Mouse (Mus musculus) myocyte (in vitro differentiated cells): ENCODE measurements around the gene Cnppd1. TPM values are rescaled to one million over a fixed set of nuclear protein-coding genes. Genes with fewer than 3 reads are reported as not detected.
A peak's percentile ranks its signal among the peaks of the same experiment; 100 is the strongest.

Experiments
- H3K27me3 ChIP-seq: one replicate; pipeline ENCODE4 v1.6.1; 2011; ENCODE audit not compliant: control insufficient read depth, insufficient read depth, insufficient read length
- H3K36me3 ChIP-seq: one replicate; pipeline ENCODE4 v1.6.1; 2011; ENCODE audit not compliant: control insufficient read depth, insufficient read depth
- H3K4me2 ChIP-seq: one replicate; pipeline ENCODE4 v1.6.1; 2011; ENCODE audit warnings: low read depth, control low read depth
- H3K4me3 ChIP-seq: one replicate; pipeline ENCODE4 v1.5.1; 2011; ENCODE audit warnings: mild to moderate bottlenecking, control low read depth, moderate library complexity
- H3K79me2 ChIP-seq: one replicate; pipeline ENCODE4 v1.6.1; 2011; ENCODE audit not compliant: control insufficient read depth, insufficient read depth
- H3ac ChIP-seq: one replicate; pipeline ENCODE4 v1.6.1; 2011; ENCODE audit not compliant: control insufficient read depth, insufficient read length
- E2F4 ChIP-seq: IDR thresholded peaks from one replicate; pipeline ENCODE4 v1.6.1; 2011; ENCODE audit warnings: mild to moderate bottlenecking, control low read depth, moderate library complexity; ENCODE audit not compliant: insufficient read depth
- MAX ChIP-seq: IDR thresholded peaks from one replicate; pipeline ENCODE4 v1.6.1; 2011; ENCODE audit warnings: low read depth, mild to moderate bottlenecking, control low read depth
- MYOD1 ChIP-seq, 3 experiments: IDR thresholded peaks; one replicate each; pipeline ENCODE4 v1.6.1; 2011; ENCODE audit warnings: control low read depth in 2 of 3, low read depth in 2 of 3, mild to moderate bottlenecking in 2 of 3, moderate library complexity in 1 of 3; ENCODE audit not compliant: insufficient read length in 2 of 3, control insufficient read depth in 1 of 3
- MYOG ChIP-seq, 3 experiments: IDR thresholded peaks; one replicate each; pipeline ENCODE4 v1.6.1; 2011; ENCODE audit warnings: control low read depth in 2 of 3, low read depth in 2 of 3, mild to moderate bottlenecking in 2 of 3; ENCODE audit not compliant: insufficient read length in 2 of 3, control insufficient read depth in 1 of 3, insufficient read depth in 1 of 3
- POLR2A ChIP-seq: IDR thresholded peaks from one replicate; pipeline ENCODE4 v1.6.1; 2011; ENCODE audit warnings: low read depth, mild to moderate bottlenecking, control low read depth, moderate library complexity; ENCODE audit not compliant: insufficient read length
- POLR2AphosphoS2 ChIP-seq: IDR thresholded peaks from one replicate; pipeline ENCODE4 v1.6.1; 2011; ENCODE audit warnings: low read depth, control low read depth; ENCODE audit not compliant: insufficient read length
- REST ChIP-seq: IDR thresholded peaks from one replicate; pipeline ENCODE4 v1.6.1; 2011; ENCODE audit warnings: mild to moderate bottlenecking, control low read depth, moderate library complexity; ENCODE audit not compliant: insufficient read depth, insufficient read length
- SRF ChIP-seq: IDR thresholded peaks from one replicate; pipeline ENCODE4 v1.6.1; 2011; ENCODE audit warnings: low read depth; ENCODE audit not compliant: control insufficient read depth, insufficient read length
- TCF12 ChIP-seq: IDR thresholded peaks from one replicate; pipeline ENCODE4 v1.6.1; 2011; ENCODE audit warnings: mild to moderate bottlenecking, control low read depth; ENCODE audit not compliant: poor library complexity, insufficient read depth, severe bottlenecking
- TCF3 ChIP-seq: IDR thresholded peaks from one replicate; pipeline ENCODE4 v1.6.1; 2011; ENCODE audit warnings: low read depth, control low read depth; ENCODE audit not compliant: insufficient read length
- USF1 ChIP-seq: IDR thresholded peaks from one replicate; pipeline ENCODE4 v1.6.1; 2011; ENCODE audit warnings: low read depth, mild to moderate bottlenecking, control low read depth, moderate library complexity
- polyA plus RNA-seq: library from polyadenylated mRNA; unstranded; fragments of >200 nt; fragmentation: generic; extraction: Trizol; gene quantifications from one replicate; pipeline ENCODE4 v1.2.1, GENCODE M21; 2012; ENCODE audit warnings: missing spikeins

Gene Cnppd1
- polyA plus RNA-seq, 1 experiment, result 53.7 TPM

GRCm38 (mm10) chr1:75124346-75125321, 17.9 kb downstream of the Cnppd1 start, which contains the start of gene Nhej1:
Nhej1 (minus strand) TSS chr1:75125200.
- Histone ChIP-seq H3K4me2 (peak within 1 kb of the TSS; percentile 84), H3K79me2 (no peaks in the 10 kb centered on the region), H3K4me3 (peak within 1 kb of the TSS; percentile 46), H3K36me3 (no peaks in the 10 kb centered on the region), H3ac (peak within 1 kb of the TSS; percentile 21), H3K27me3 (no peaks in the 10 kb centered on the region)
- TF ChIP-seq MAX, result no peak
- no peak for TF ChIP-seq TCF12
- TF ChIP-seq REST, result no peak
- no peak for TF ChIP-seq E2F4
- no peak for TF ChIP-seq TCF3
- peak in 1 of 3 experiments; percentile 32 for TF ChIP-seq MYOG (IDR thresholded peaks at IDR 0.05; ENCODE audit: control insufficient read depth in 1 of 3, insufficient read depth in 1 of 3, insufficient read length in 2 of 3, low read depth in 2 of 3)
- no peak for TF ChIP-seq USF1
- TF ChIP-seq MYOD1 (IDR thresholded peaks at IDR 0.05; ENCODE audit: control insufficient read depth in 1 of 3, insufficient read length in 2 of 3, low read depth in 2 of 3), result peak in 1 of 3 experiments; percentile 30
- peak; percentile 56 for TF ChIP-seq POLR2A
- peak; percentile 21 for TF ChIP-seq SRF
- TF ChIP-seq POLR2AphosphoS2, result no peak

- Histone ChIP-seq H3K4me3 (no peak overlapping the region), H3K27me3 (no peaks in the 10 kb centered on the region), H3K36me3 (no peaks in the 10 kb centered on the region), H3K79me2 (no peaks in the 10 kb centered on the region), H3ac (no peak overlapping the region), H3K4me2 (no peak overlapping the region)
- no peak for TF ChIP-seq USF1
Observed at GRCm38 (mm10) chr1:75122211-75122610, 20.3 kb downstream of the Cnppd1 start.

Other genes starting within 250 kb of the Cnppd1 start
- gene Cryba2, start 249.6 kb downstream of the Cnppd1 start, polyA plus RNA-seq, result not detected
- gene Cfap65, start 207.1 kb downstream of the Cnppd1 start, polyA plus RNA-seq, result not detected
- gene Ihh, start 191.0 kb downstream of the Cnppd1 start, polyA plus RNA-seq, result 0.07 TPM
- 4.5 TPM for gene Nhej1, start 17.5 kb downstream of the Cnppd1 start, polyA plus RNA-seq
- 0.08 TPM for gene Slc23a3, start 8.8 kb downstream of the Cnppd1 start, polyA plus RNA-seq
- 33.9 TPM for gene Retreg2, start 67 bp upstream of the Cnppd1 start, polyA plus RNA-seq
- gene Zfand2b, start 25.9 kb upstream of the Cnppd1 start, polyA plus RNA-seq, result 43.4 TPM
- 61.4 TPM for gene Abcb6, start 37.7 kb upstream of the Cnppd1 start, polyA plus RNA-seq
- gene Ankzf1, start 49.4 kb upstream of the Cnppd1 start, polyA plus RNA-seq, result 11.4 TPM
- 44.6 TPM for gene Atg9a, start 49.5 kb upstream of the Cnppd1 start, polyA plus RNA-seq
- gene Glb1l, start 68.1 kb upstream of the Cnppd1 start, polyA plus RNA-seq, result 2.0 TPM
- gene Stk16, start 68.1 kb upstream of the Cnppd1 start, polyA plus RNA-seq, result 86.4 TPM
- gene Tuba4a, start 77.2 kb upstream of the Cnppd1 start, polyA plus RNA-seq, result 210 TPM
- gene A630095N17Rik, start 89.4 kb upstream of the Cnppd1 start, polyA plus RNA-seq, result 0.11 TPM
- gene Dnajb2, start 93.7 kb upstream of the Cnppd1 start, polyA plus RNA-seq, result 54.1 TPM
- 3.6 TPM for gene Ptprn, start 121.8 kb upstream of the Cnppd1 start, polyA plus RNA-seq
- gene Resp18, start 135.7 kb upstream of the Cnppd1 start, polyA plus RNA-seq, result not detected
- gene Dnpep, start 175.3 kb upstream of the Cnppd1 start, polyA plus RNA-seq, result 170 TPM
- 2,193 TPM for gene Des, start 217.6 kb upstream of the Cnppd1 start, polyA plus RNA-seq
- 42.3 TPM for gene Speg, start 232.6 kb upstream of the Cnppd1 start, polyA plus RNA-seq